Mouse (Mus musculus) hindbrain, embryonic 15.5 days (tissue): ENCODE measurements at regions not wholly inside any gene's neighbourhood (a gene's known extent, or its start where the extent isn't known, plus 50 kb on each side); places are given as distances from the start of the nearest gene placed in this dataset.

Source experiments
- ATAC-seq: fragments of 200-750 bp; cut with Nextera tagmentation; 2 replicates; pipeline ENCODE4 v1.8.0; 2017; ENCODE audit warnings: low read depth, moderate number of reproducible peaks, moderate TSS enrichment; ENCODE audit not compliant: low FRiP score
- H3K27ac ChIP-seq: fragments of 300-500 bp; sonication (generic); replicated peaks from 2 replicates; pipeline ENCODE4 v1.5.1; 2015; ENCODE audit warnings: mild to moderate bottlenecking, inconsistent platforms
- H3K27me3 ChIP-seq: fragments of 300-500 bp; sonication (generic); 2 replicates; pipeline ENCODE4 v1.6.1; 2015; ENCODE audit warnings: control low read depth, inconsistent platforms
- H3K36me3 ChIP-seq: fragments of 300-500 bp; sonication (generic); 2 replicates; pipeline ENCODE4 v1.6.1; 2015; ENCODE audit warnings: control low read depth, inconsistent platforms
- H3K4me1 ChIP-seq: fragments of 300-500 bp; sonication (generic); replicated peaks from 2 replicates; pipeline ENCODE4 v1.6.1; 2015; ENCODE audit warnings: control low read depth, inconsistent platforms
- H3K4me2 ChIP-seq: fragments of 300-500 bp; sonication (generic); 2 replicates; pipeline ENCODE4 v1.6.1; 2015; ENCODE audit warnings: moderate library complexity, mild to moderate bottlenecking, inconsistent platforms
- H3K4me3 ChIP-seq: fragments of 300-500 bp; sonication (generic); 2 replicates; pipeline ENCODE4 v1.5.1; 2015; ENCODE audit warnings: mild to moderate bottlenecking, inconsistent platforms
- H3K9ac ChIP-seq: fragments of 300-500 bp; sonication (generic); 2 replicates; pipeline ENCODE4 v1.6.1; 2015; ENCODE audit warnings: inconsistent platforms
- H3K9me3 ChIP-seq: fragments of 300-500 bp; sonication (generic); 2 replicates; pipeline ENCODE4 v1.6.1; 2016; ENCODE audit warnings: control low read depth, inconsistent platforms
- WGBS: fragments of 180-500 bp; shearing (Covaris S2); methylation state at CpG from one replicate; pipeline ENCODE4 v1.1.7; 2015; 5-methylcytosine and 5-hydroxymethylcytosine counted together

GRCm38 (mm10) chr4:94427581-94427980 is 128.8 kb upstream of the Gm10306 start:
- Histone ChIP-seq H3K27ac (no peak overlapping the region), H3K4me1 (no peaks in the 10 kb centered on the region), H3K9me3 (0 out of 2 replicates have a peak, but pooled peaks cover 3% of the 10 kb centered on the region), H3K9ac (no peak overlapping the region), H3K27me3 (no peaks in the 10 kb centered on the region), H3K36me3 (no peaks in the 10 kb centered on the region), H3K4me3 (no peak overlapping the region), H3K4me2 (no peak overlapping the region)
- WGBS: 94% methylated on average over 5 of the region's 5 CpGs
- ATAC-seq: no peak

GRCm38 (mm10) chr4:94432005-94432404 is 124.3 kb upstream of the Gm10306 start:
- no peak overlapping the region for H3K4me2 ChIP-seq
- no peak for ATAC-seq

GRCm38 (mm10) chr4:94437717-94438435 is 118.5 kb upstream of the Gm10306 start:
- no peak for ATAC-seq
- Histone ChIP-seq H3K4me3 (no peak overlapping the region), H3K9me3 (no peaks in the 10 kb centered on the region), H3K9ac (no peak overlapping the region), H3K27me3 (no peaks in the 10 kb centered on the region), H3K4me1 (no peaks in the 10 kb centered on the region), H3K4me2 (no peak overlapping the region), H3K36me3 (no peaks in the 10 kb centered on the region), H3K27ac (no peak overlapping the region)
- WGBS: 80% methylated on average over 10 of the region's 10 CpGs

More at GRCm38 (mm10) chr4:94432005-94432404, 124.3 kb upstream of the Gm10306 start:
- Histone ChIP-seq H3K4me3 (no peak overlapping the region), H3K4me1 (no peaks in the 10 kb centered on the region), H3K27ac (no peak overlapping the region), H3K36me3 (no peaks in the 10 kb centered on the region), H3K9ac (no peak overlapping the region), H3K27me3 (no peaks in the 10 kb centered on the region), H3K9me3 (0 out of 2 replicates have a peak, but pooled peaks cover 3% of the 10 kb centered on the region)
- 80% methylated on average over 3 of the region's 3 CpGs for WGBS

- Histone ChIP-seq H3K4me2 (no peak overlapping the region), H3K27ac (no peak overlapping the region), H3K4me3 (no peak overlapping the region), H3K36me3 (no peaks in the 10 kb centered on the region), H3K27me3 (no peaks in the 10 kb centered on the region), H3K4me1 (no peaks in the 10 kb centered on the region), H3K9me3 (no peaks in the 10 kb centered on the region), H3K9ac (no peak overlapping the region)
- ATAC-seq: no peak
- 76% methylated on average over 6 of the region's 6 CpGs for WGBS
Observed at GRCm38 (mm10) chr4:94439159-94439836, 117.0 kb upstream of the Gm10306 start.

GRCm38 (mm10) chr4:94446604-94447003 is 109.7 kb upstream of the Gm10306 start:
- Histone ChIP-seq H3K27me3 (no peaks in the 10 kb centered on the region), H3K9ac (no peak overlapping the region), H3K4me1 (no peaks in the 10 kb centered on the region), H3K4me2 (no peak overlapping the region), H3K4me3 (no peak overlapping the region), H3K9me3 (no peaks in the 10 kb centered on the region), H3K36me3 (no peaks in the 10 kb centered on the region), H3K27ac (no peak overlapping the region)
- 65% methylated on average over 4 of the region's 4 CpGs for WGBS
- no peak for ATAC-seq
